Mouse (Mus musculus) kidney, embryonic 14.5 days (tissue): ENCODE data around the gene Sowahb. TPM values are rescaled to one million over a fixed set of nuclear protein-coding genes. Genes with fewer than 3 reads are reported as not detected.

Source experiments
- polyA plus RNA-seq: library from polyadenylated mRNA; unstranded; fragments of >200 nt; fragmentation: Nextera tagmentation; extraction: Ambion mirVana; gene quantifications from 2 replicates; pipeline ENCODE4 v1.2.1, GENCODE M21; 2014

Sowahb gene
- polyA plus RNA-seq, 1 experiment from 2014 or later = 1.4 TPM

Other genes starting within 250 kb of the Sowahb start
- 131 and 224 TPM in 2 replicates for gene Sept11, start 48.4 kb upstream of the Sowahb start, polyA plus RNA-seq
- 132 and 159 TPM in 2 replicates for gene Ccni, start 161.5 kb upstream of the Sowahb start, polyA plus RNA-seq
- 1.1 and 1.4 TPM in 2 replicates for gene 2010109A12Rik, start 161.5 kb upstream of the Sowahb start, polyA plus RNA-seq
- gene Ccng2, start 222.2 kb upstream of the Sowahb start, polyA plus RNA-seq = 53.2 and 69.4 TPM in 2 replicates